Mouse (Mus musculus) effector memory CD4-positive, alpha-beta T cell, adult 7 months (primary cell): ENCODE results near the gene Snrnp40. TPM values are rescaled to one million over a fixed set of nuclear protein-coding genes. Genes with fewer than 3 reads are reported as not detected.

Experiments used
- polyA plus RNA-seq: library from polyadenylated mRNA; unstranded; fragments of 100-300 nt; shearing (Covaris generic); gene quantifications from one replicate; pipeline ENCODE4 v1.2.1, GENCODE M21; 2017

The Snrnp40 gene
- polyA plus RNA-seq, result 81.0 TPM

GRCm38 (mm10) chr4:130359486-130360237 lies at the start of gene Snrnp40, which contains the start of gene Zcchc17:
Snrnp40 (plus strand) TSS chr4:130360132.
Zcchc17 (minus strand) TSS chr4:130359943.

Other genes with a start within 250 kb of the Snrnp40 start
- not detected for gene Hcrtr1, start 220.8 kb upstream of the Snrnp40 start, polyA plus RNA-seq
- not detected for gene Tinagl1, start 185.0 kb upstream of the Snrnp40 start, polyA plus RNA-seq
- not detected for gene Gm853, start 137.7 kb upstream of the Snrnp40 start, polyA plus RNA-seq
- not detected for gene Serinc2, start 80.9 kb upstream of the Snrnp40 start, polyA plus RNA-seq
- gene Fabp3, start 51.5 kb upstream of the Snrnp40 start, polyA plus RNA-seq, result 0.90 TPM
- not detected for gene Gm10570, start 51.5 kb upstream of the Snrnp40 start, polyA plus RNA-seq
- 45.4 TPM for gene Zcchc17, start 189 bp upstream of the Snrnp40 start, polyA plus RNA-seq
- gene Nkain1, start 214.0 kb downstream of the Snrnp40 start, polyA plus RNA-seq, result not detected